Mouse (Mus musculus) forebrain, embryonic 16.5 days (tissue): ENCODE measurements around the gene Piezo1. TPM values are rescaled to one million over a fixed set of nuclear protein-coding genes. Genes with fewer than 3 reads are reported as not detected.
A peak's percentile ranks its signal among the peaks of the same experiment; 100 is the strongest.

Experiments
- ATAC-seq: fragments of 200-750 bp; cut with Nextera tagmentation; 2 replicates; pipeline ENCODE4 v1.8.0; 2017; ENCODE audit warnings: mild to moderate bottlenecking, moderate library complexity
- H3K27ac ChIP-seq: fragments of 300-500 bp; sonication (generic); 2 replicates; pipeline ENCODE4 v1.5.1; 2014; ENCODE audit warnings: low read length, control low read depth
- H3K27me3 ChIP-seq: fragments of 300-500 bp; sonication (generic); replicated peaks from 2 replicates; pipeline ENCODE4 v1.6.1; 2014; ENCODE audit warnings: low read length; ENCODE audit not compliant: control insufficient read depth, insufficient read depth
- H3K36me3 ChIP-seq: fragments of 300-500 bp; sonication (generic); 2 replicates; pipeline ENCODE4 v1.6.1; 2014; ENCODE audit not compliant: control insufficient read depth, insufficient read depth
- H3K4me1 ChIP-seq: fragments of 300-500 bp; sonication (generic); replicated peaks from 2 replicates; pipeline ENCODE4 v1.6.1; 2014; ENCODE audit warnings: low read length; ENCODE audit not compliant: control insufficient read depth, insufficient read depth
- H3K4me2 ChIP-seq: fragments of 300-500 bp; sonication (generic); 2 replicates; pipeline ENCODE4 v1.6.1; 2014; ENCODE audit warnings: mild to moderate bottlenecking, low read length, control low read depth
- H3K4me3 ChIP-seq: fragments of 300-500 bp; sonication (generic); replicated peaks from 2 replicates; pipeline ENCODE4 v1.5.1; 2014; ENCODE audit warnings: mild to moderate bottlenecking, low read length, control low read depth
- H3K9ac ChIP-seq: fragments of 300-500 bp; sonication (generic); replicated peaks from 2 replicates; pipeline ENCODE4 v1.6.1; 2014; ENCODE audit warnings: low read depth, low read length, control low read depth
- H3K9me3 ChIP-seq: fragments of 300-500 bp; sonication (generic); 2 replicates; pipeline ENCODE4 v1.6.1; 2016; ENCODE audit warnings: low read length; ENCODE audit not compliant: control insufficient read depth
- WGBS: fragments of 180-500 bp; shearing (Covaris S2); extraction: QIAGEN DNeasy Blood & Tissue Kit; methylation state at CpG from one replicate; pipeline ENCODE4 v1.1.7; 2014; 5-methylcytosine and 5-hydroxymethylcytosine counted together
- polyA plus RNA-seq: library from polyadenylated mRNA; unstranded; fragments of >200 nt; fragmentation: Nextera tagmentation; extraction: Ambion mirVana; gene quantifications from 2 replicates; pipeline ENCODE4 v1.2.1, GENCODE M21; 2015

Piezo1 gene
- polyA plus RNA-seq, 1 experiment from 2014 or later, result 1.9 TPM

GRCm38 (mm10) chr8:122469407-122469806 is 81.7 kb downstream of the Piezo1 start:
- Histone ChIP-seq H3K36me3 (peaks cover 5% of the 10 kb centered on the region; the same call in 1 of the 2 replicates), H3K9me3 (no peaks in the 10 kb centered on the region), H3K27me3 (no peaks in the 10 kb centered on the region), H3K9ac (no peak overlapping the region), H3K4me3 (no peak overlapping the region), H3K27ac (no peak overlapping the region), H3K4me1 (peaks cover 3% of the 10 kb centered on the region), H3K4me2 (no peak overlapping the region)
- ATAC-seq, result no peak
- 85% methylated on average over 6 of the region's 6 CpGs for WGBS

- 92% methylated on average over 13 of the region's 13 CpGs for WGBS
Measured at GRCm38 (mm10) chr8:122467816-122468215, 83.3 kb downstream of the Piezo1 start.

GRCm38 (mm10) chr8:122464985-122465384 is 86.1 kb downstream of the Piezo1 start:
- Histone ChIP-seq H3K4me3 (no peak overlapping the region), H3K4me1 (peaks cover 7% of the 10 kb centered on the region), H3K4me2 (no peak overlapping the region), H3K9ac (no peak overlapping the region), H3K27ac (no peak overlapping the region), H3K9me3 (no peaks in the 10 kb centered on the region), H3K36me3 (peaks cover 5% of the 10 kb centered on the region; the same call in 1 of the 2 replicates), H3K27me3 (peaks cover 28% of the 10 kb centered on the region)
- 81% methylated on average over 7 of the region's 7 CpGs for WGBS
- ATAC-seq, result no peak

More at GRCm38 (mm10) chr8:122467816-122468215, 83.3 kb downstream of the Piezo1 start:
- Histone ChIP-seq H3K9me3 (no peaks in the 10 kb centered on the region), H3K27me3 (no peaks in the 10 kb centered on the region), H3K36me3 (peaks cover 5% of the 10 kb centered on the region; the same call in 1 of the 2 replicates), H3K4me2 (no peak overlapping the region), H3K9ac (no peak overlapping the region), H3K4me1 (no peaks in the 10 kb centered on the region), H3K4me3 (no peak overlapping the region), H3K27ac (no peak overlapping the region)
- no peak for ATAC-seq

DNA sequence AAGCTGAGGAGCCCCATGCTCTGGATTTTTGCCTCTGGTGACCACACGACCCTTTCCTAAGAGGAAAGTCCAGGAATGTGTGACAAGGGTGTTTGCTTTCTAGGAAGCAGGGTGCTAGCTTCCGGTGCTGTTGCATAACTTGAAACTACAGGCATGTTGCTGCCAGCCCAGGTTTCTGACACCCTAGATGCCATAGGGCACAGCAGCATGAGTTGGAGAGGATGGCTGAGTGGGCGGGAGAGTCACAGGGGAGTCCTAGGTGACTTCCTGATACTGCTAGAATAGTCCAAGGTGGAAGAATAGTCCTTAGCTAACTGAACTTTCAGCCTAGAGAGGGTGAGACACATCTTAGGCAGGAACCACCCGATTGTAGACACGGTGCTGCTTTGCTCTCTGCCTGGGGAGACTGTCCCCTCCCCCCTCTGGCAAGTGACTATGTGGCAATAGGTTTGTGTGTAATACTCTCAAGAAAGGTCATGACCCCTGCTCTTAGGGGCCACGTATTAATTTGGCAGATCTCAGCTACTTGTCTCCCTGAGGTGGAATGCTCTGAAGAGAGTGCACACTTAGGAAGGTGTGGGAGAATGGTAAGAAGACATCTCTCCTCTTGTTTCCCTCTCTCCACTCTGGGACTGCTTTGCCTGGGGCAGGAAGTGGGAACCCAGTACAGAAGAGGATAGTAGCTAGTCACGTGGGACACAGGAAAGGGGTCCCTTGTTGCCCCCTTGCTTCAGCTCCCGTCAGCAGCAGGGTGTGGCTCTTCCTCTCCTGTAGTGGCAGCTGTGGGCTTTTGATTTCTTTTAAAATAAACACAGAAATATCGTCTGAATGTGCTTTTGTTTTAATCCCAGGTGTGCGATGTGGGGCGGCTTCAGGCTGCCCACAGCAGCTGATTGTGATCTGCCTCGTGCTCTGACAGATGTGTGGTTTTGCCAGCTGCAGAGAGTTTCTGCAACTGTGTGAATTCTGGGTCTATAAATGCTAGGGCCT is 87.2 kb downstream of the Piezo1 start:
- H3K9me3 ChIP-seq, result no peaks in the 10 kb centered on the region
- 68% methylated on average over 12 of the region's 12 CpGs for WGBS

GRCm38 (mm10) chr8:122462510-122462909 is 88.6 kb downstream of the Piezo1 start:
- Histone ChIP-seq H3K4me3 (no peak overlapping the region), H3K4me2 (no peak overlapping the region), H3K9me3 (no peaks in the 10 kb centered on the region), H3K27ac (no peak overlapping the region), H3K9ac (no peak overlapping the region), H3K4me1 (peaks cover 7% of the 10 kb centered on the region), H3K36me3 (peaks cover 5% of the 10 kb centered on the region; the same call in 1 of the 2 replicates), H3K27me3 (peaks cover 39% of the 10 kb centered on the region)
- 72% methylated on average over 8 of the region's 8 CpGs for WGBS
- no peak for ATAC-seq

More for the DNA sequence above, 87.2 kb downstream of the Piezo1 start:
- Histone ChIP-seq H3K4me3 (no peak overlapping the region), H3K4me1 (peaks cover 7% of the 10 kb centered on the region), H3K36me3 (peaks cover 5% of the 10 kb centered on the region; the same call in 1 of the 2 replicates), H3K4me2 (no peak overlapping the region), H3K9ac (no peak overlapping the region), H3K27me3 (peaks cover 35% of the 10 kb centered on the region), H3K27ac (no peak overlapping the region)
- ATAC-seq, result no peak

- ATAC-seq, result no peak
- Histone ChIP-seq H3K9me3 (no peaks in the 10 kb centered on the region), H3K4me3 (no peak overlapping the region), H3K27ac (no peak overlapping the region), H3K36me3 (0 out of 2 replicates have a peak, but pooled peaks cover 3% of the 10 kb centered on the region), H3K4me1 (peaks cover 7% of the 10 kb centered on the region), H3K9ac (no peak overlapping the region), H3K27me3 (peaks cover 43% of the 10 kb centered on the region), H3K4me2 (no peak overlapping the region)
- 58% methylated on average over 11 of the region's 11 CpGs for WGBS
Measured at GRCm38 (mm10) chr8:122461473-122462148, 89.5 kb downstream of the Piezo1 start.

DNA sequence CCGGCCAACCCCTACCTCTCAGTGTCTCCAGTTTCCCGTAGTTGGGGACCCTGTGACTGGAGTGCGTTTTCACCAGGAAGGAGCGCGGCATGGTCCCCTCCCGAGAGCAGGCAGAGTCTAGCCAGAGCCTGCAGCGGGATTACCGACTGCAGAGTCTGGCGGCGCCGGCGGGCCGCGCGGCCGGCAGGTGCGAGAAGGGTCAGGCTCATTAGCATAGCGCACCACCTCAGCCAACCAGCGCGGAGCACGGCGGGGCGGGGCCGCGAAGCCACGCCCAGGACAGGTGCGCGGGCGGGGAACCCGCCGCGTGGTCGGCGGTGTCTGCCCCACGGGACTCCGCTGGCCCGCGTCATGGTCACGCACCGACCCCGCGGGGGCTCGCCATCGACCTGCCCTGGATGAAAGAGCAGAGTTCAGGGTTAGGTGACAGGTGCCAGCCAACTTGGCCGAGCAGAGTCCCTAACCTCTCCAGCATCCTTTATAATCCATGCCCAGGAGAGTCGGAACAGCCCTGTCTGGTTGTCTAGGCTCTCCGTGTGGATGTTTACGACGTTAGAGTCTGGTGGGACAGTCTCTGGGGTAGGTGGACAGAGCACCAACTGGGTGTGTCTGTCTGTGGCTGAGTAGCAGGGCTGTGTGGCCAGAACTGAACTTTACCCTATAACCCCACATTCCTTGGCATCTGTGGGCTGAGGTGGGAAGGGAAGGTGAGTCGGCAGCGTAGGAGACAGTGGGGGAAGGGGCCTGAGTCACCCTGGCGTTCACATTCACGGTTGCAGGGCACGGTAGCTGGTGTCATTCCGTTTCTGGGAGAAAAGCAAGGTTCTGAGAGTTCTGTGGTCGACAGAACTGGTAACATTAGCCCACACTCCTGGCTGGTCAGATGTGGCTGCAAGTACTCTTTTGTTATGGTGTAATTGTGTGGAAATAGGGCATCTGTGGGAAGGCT is 90.3 kb downstream of the Piezo1 start, which contains the start of gene Snai3:
Gene Snai3 (minus strand): TSS at position 210 of the 949 bp plus-strand sequence.
- no peak within 1 kb of the TSS for H3K9ac ChIP-seq
- peak within 1 kb of the TSS; percentile 35 for H3K4me3 ChIP-seq

DNA sequence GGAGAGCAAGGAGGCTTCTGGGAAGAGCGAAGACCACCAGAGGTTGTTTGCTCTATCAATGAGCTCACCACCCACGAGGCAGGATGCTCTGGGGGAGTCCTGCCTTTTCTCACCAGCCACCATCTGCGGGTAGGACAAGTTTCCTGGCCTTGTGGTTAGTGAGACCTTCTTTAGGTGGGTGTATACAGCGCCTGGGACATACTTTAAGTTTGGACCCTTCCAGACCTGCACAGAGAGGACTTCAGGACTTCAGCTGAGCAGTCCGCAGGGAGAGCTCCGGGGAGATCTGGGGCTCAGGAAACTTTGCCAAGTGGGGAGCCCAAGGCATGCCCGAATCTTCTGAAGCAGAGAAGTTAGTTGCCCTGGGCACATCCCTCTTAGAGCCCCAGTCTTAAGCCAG is 91.1 kb downstream of the Piezo1 start:
- Histone ChIP-seq H3K4me1 (peaks cover 7% of the 10 kb centered on the region), H3K4me2 (no peak overlapping the region; the same call in 1 of the 2 replicates), H3K27ac (no peak overlapping the region), H3K9me3 (no peaks in the 10 kb centered on the region), H3K4me3 (no peak overlapping the region), H3K27me3 (peaks cover 48% of the 10 kb centered on the region), H3K9ac (no peak overlapping the region), H3K36me3 (no peaks in the 10 kb centered on the region)
- no peak for ATAC-seq
- whole genome bisulfite sequencing, result 33% methylated on average over 7 of the region's 7 CpGs

More for the DNA sequence above, 90.3 kb downstream of the Piezo1 start, which contains the start of gene Snai3:
- H3K4me2 ChIP-seq, result peak within 1 kb of the TSS; percentile 66
- peaks cover 48% of the 10 kb centered on the region for H3K27me3 ChIP-seq
- 0 out of 2 replicates have a peak, but pooled peaks cover 3% of the 10 kb centered on the region for H3K36me3 ChIP-seq
- no peak within 1 kb of the TSS for H3K27ac ChIP-seq
- ATAC-seq, result no peak
- H3K9me3 ChIP-seq, result no peaks in the 10 kb centered on the region
- H3K4me1 ChIP-seq, result peaks cover 7% of the 10 kb centered on the region
- WGBS, result 2% methylated on average over 56 of the region's 56 CpGs
